Mouse (Mus musculus): ENCODE data around the gene Cdv3.

DNA sequence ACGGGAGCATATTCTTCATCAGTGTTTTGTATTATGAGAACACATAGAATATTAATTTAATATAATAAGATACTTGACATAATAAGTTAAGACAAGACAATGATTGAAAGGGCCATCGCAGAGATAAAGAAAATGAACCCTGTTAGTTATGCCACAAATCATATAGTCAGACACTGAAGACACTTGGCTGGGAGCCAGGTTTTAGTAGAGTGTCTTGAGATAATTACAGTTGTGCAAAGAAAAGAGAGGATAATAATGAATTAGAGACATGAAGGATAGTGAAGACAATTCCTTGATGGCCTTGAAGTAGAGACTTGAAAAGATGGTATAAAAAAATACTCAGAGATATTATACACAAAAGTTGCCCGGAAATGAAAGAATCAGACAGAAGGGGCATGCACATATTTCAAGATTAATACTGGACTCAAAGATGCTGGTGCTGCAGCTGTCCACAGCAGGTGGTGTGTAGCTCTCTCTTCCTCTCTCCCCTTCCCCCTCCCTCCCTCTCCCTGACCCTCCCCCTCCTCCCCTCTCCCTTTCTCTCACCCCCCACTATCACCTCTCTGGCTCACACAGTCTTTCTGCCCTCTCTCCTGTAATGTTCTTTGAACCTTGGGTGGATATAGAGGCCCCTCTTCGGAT is 42.6 kb upstream of the Cdv3 start:
- TF ChIP-seq CTCF (IDR thresholded peaks at IDR 0.05) (no peak), POLR2A (IDR thresholded peaks at IDR 0.05; ENCODE audit: insufficient read depth, low read depth, low read length) (no peak)

All from heart, adult 2 months (tissue).